Mouse (Mus musculus): ENCODE measurements around the gene Ift81. TPM values are rescaled to one million over a fixed set of nuclear protein-coding genes. Genes with fewer than 3 reads are reported as not detected.

The Ift81 gene
- polyA plus RNA-seq, 1 experiment from 2014 or later, result 17.4 TPM

DNA sequence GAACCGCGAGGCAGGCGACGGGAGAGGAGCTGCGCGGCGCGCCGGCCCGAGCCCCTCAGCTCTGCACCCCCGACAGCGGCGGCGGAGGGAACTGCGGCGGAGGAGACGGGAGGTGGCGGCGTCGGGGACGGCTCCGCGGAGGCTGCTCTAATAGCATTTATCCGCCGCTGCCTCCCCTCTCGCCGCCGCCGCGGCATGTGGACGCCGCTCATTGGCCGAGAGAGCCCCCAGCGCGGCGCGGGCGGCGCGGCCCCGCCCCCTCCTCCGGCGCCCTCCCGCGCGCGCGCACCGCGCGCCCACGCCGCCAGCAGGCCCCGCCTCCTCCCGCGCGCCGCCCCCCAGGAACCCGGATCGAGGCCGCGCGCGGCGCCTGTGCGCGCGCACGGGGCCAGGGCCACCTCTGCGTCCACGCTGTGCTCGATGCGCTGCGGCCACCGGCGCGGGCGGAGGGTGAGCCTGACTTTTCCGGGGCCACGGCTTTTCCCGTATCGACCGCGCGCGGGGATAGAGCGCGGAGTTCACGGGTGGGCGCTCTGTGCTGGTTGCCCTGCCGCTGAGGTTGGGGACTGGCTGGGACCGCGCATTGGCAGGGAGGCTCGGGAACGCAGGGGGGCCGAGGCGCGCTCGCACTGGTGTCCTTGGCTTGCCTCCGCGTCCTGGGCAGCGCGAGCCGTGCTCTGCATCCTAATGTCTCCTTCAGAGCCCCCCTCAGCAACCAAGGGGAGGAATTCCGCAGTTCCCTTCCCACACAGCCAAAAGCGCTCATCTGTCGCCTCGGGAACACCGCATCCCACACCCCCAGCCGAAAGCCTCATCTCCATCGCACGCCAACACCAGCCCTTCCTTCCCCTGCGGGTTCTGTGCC lies 112.0 kb downstream of the Ift81 start, which contains the start of gene Atp2a2:
Atp2a2 (minus strand) TSS at position 149 of the 865 bp plus-strand sequence.
- H3K36me3 ChIP-seq (ENCODE audit: control insufficient read depth, insufficient read depth, low read length), result 0 out of 2 replicates have a peak, but pooled peaks cover under 1% of the 10 kb centered on the region
- ATAC-seq (ENCODE audit: low FRiP score, low TSS enrichment) (peak; percentile 95), DNase-seq (ENCODE audit: low spot score) (peak; percentile 92)
- peaks cover 3% of the 10 kb centered on the region; the same call in 1 of the 2 replicates for H3K4me1 ChIP-seq (replicated peaks; ENCODE audit: control insufficient read depth, insufficient read depth)
- WGBS, result under 1% methylated on average over 69 of the region's 113 CpGs
- H3K4me3 ChIP-seq (ENCODE audit: low read depth, low read length), result peak within 1 kb of the TSS; percentile 98
- H3K9me3 ChIP-seq (ENCODE audit: control insufficient read depth, low read length), result no peaks in the 10 kb centered on the region
- TF ChIP-seq CTCF (IDR thresholded peaks at IDR 0.05; ENCODE audit: low read depth) (peak; percentile 52), EP300 (optimal IDR thresholded peaks at IDR 0.05) (no peak)
- peak within 1 kb of the TSS; percentile 100 for H3K27ac ChIP-seq (replicated peaks)
- peak within 1 kb of the TSS; percentile 91 for H3K4me2 ChIP-seq (replicated peaks; ENCODE audit: low read depth)
- peak within 1 kb of the TSS; percentile 99 for H3K9ac ChIP-seq (ENCODE audit: low read length)
- H3K27me3 ChIP-seq (ENCODE audit: control insufficient read depth, insufficient read depth, low read length), result no peaks in the 10 kb centered on the region

GRCm38 (mm10) chr5:122501101-122502076 lies 112.9 kb downstream of the Ift81 start:
- 0 out of 2 replicates have a peak, but pooled peaks cover 3% of the 10 kb centered on the region for H3K36me3 ChIP-seq (ENCODE audit: control insufficient read depth, insufficient read depth, low read length)
- peak overlapping the region; percentile 100 for H3K27ac ChIP-seq (replicated peaks)
- H3K4me1 ChIP-seq (replicated peaks; ENCODE audit: control insufficient read depth, insufficient read depth), result peaks cover 3% of the 10 kb centered on the region; the same call in 1 of the 2 replicates
- under 1% methylated on average over 46 of the region's 113 CpGs for WGBS
- peak overlapping the region; percentile 68 for H3K4me2 ChIP-seq (replicated peaks; ENCODE audit: low read depth)
- peak overlapping the region; percentile 99 for H3K9ac ChIP-seq (ENCODE audit: low read length)
- TF ChIP-seq EP300 (optimal IDR thresholded peaks at IDR 0.05) (no peak), CTCF (IDR thresholded peaks at IDR 0.05; ENCODE audit: low read depth) (peak; percentile 30; the same call in 1 of the 2 replicates)
- H3K9me3 ChIP-seq (ENCODE audit: control insufficient read depth, low read length), result no peaks in the 10 kb centered on the region
- no peaks in the 10 kb centered on the region for H3K27me3 ChIP-seq (ENCODE audit: control insufficient read depth, insufficient read depth, low read length)
- DNase-seq (ENCODE audit: low spot score) (peak; percentile 60), ATAC-seq (ENCODE audit: low FRiP score, low TSS enrichment) (peak; percentile 45)
- H3K4me3 ChIP-seq (ENCODE audit: low read depth, low read length), result peak overlapping the region; percentile 98

DNA sequence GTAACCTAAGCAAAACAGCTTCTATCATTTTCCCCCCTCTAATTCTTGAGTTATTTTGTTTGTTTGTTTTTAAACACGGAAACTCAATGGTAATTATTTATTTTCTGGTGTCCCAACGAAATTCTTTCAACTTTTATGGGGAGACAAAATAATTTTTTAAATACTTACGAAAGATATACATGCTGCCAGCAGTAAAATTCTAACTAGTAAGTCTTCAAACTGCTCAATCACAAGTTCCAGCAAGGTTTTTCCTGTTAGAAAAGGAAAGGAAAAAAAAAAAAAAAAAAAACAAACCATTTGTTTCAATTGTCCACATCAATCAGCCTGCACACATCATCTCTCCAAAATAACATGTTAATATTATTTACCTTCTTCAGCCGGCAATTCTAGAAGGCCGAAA lies 113.8 kb downstream of the Ift81 start:
- ATAC-seq (ENCODE audit: low FRiP score, low TSS enrichment) (no peak), DNase-seq (ENCODE audit: low spot score) (no peak)
- H3K36me3 ChIP-seq (ENCODE audit: control insufficient read depth, insufficient read depth, low read length), result peaks cover 9% of the 10 kb centered on the region; the same call in 1 of the 2 replicates
- WGBS, result 16% methylated on average over 5 of the region's 5 CpGs
- no peaks in the 10 kb centered on the region for H3K9me3 ChIP-seq (ENCODE audit: control insufficient read depth, low read length)
- H3K4me2 ChIP-seq (replicated peaks; ENCODE audit: low read depth), result peak overlapping the region; percentile 68
- H3K27me3 ChIP-seq (ENCODE audit: control insufficient read depth, insufficient read depth, low read length), result no peaks in the 10 kb centered on the region
- no peak for TF ChIP-seq CTCF (IDR thresholded peaks at IDR 0.05; ENCODE audit: low read depth)
- no peak for TF ChIP-seq EP300 (optimal IDR thresholded peaks at IDR 0.05)
- peak overlapping the region; percentile 99 for H3K9ac ChIP-seq (ENCODE audit: low read length)
- no peak overlapping the region for H3K27ac ChIP-seq (replicated peaks)
- H3K4me1 ChIP-seq (replicated peaks; ENCODE audit: control insufficient read depth, insufficient read depth), result peaks cover 3% of the 10 kb centered on the region; the same call in 1 of the 2 replicates
- peak overlapping the region; percentile 98 for H3K4me3 ChIP-seq (ENCODE audit: low read depth, low read length)

Other genes starting within 250 kb of the Ift81 start
- gene Gpn3, start 242.6 kb downstream of the Ift81 start, polyA plus RNA-seq (2015; fragmentation: Nextera tagmentation; extraction: Ambion mirVana), result 40.5 and 41.5 TPM in 2 replicates
- gene Fam216a, start 242.2 kb downstream of the Ift81 start, polyA plus RNA-seq (2015; fragmentation: Nextera tagmentation; extraction: Ambion mirVana), result 23.8 and 26.0 TPM in 2 replicates
- gene Arpc3, start 222.6 kb downstream of the Ift81 start, polyA plus RNA-seq (2015; fragmentation: Nextera tagmentation; extraction: Ambion mirVana), result 147 TPM in 2 replicates
- gene Anapc7, start 192.8 kb downstream of the Ift81 start, polyA plus RNA-seq (2015; fragmentation: Nextera tagmentation; extraction: Ambion mirVana), result 20.7 and 21.7 TPM in 2 replicates
- gene Atp2a2, start 112.3 kb downstream of the Ift81 start, polyA plus RNA-seq (2015; fragmentation: Nextera tagmentation; extraction: Ambion mirVana), result 24.0 and 27.0 TPM in 2 replicates
- 2.1 and 2.7 TPM in 2 replicates for gene P2rx7, start 29.4 kb upstream of the Ift81 start, polyA plus RNA-seq (2015; fragmentation: Nextera tagmentation; extraction: Ambion mirVana)
- 22.8 and 24.7 TPM in 2 replicates for gene P2rx4, start 93.0 kb upstream of the Ift81 start, polyA plus RNA-seq (2015; fragmentation: Nextera tagmentation; extraction: Ambion mirVana)
- gene Camkk2, start 164.9 kb upstream of the Ift81 start, polyA plus RNA-seq (2015; fragmentation: Nextera tagmentation; extraction: Ambion mirVana), result 16.3 and 16.6 TPM in 2 replicates
- 168 and 169 TPM in 2 replicates for gene Anapc5, start 206.8 kb upstream of the Ift81 start, polyA plus RNA-seq (2015; fragmentation: Nextera tagmentation; extraction: Ambion mirVana)
- gene Rnf34, start 235.5 kb upstream of the Ift81 start, polyA plus RNA-seq (2015; fragmentation: Nextera tagmentation; extraction: Ambion mirVana), result 16.9 and 19.1 TPM in 2 replicates